Mouse (Mus musculus) heart, embryonic 16.5 days (tissue): ENCODE results near the gene Agl. TPM values are rescaled to one million over a fixed set of nuclear protein-coding genes. Genes with fewer than 3 reads are reported as not detected.

Experiments used
- ATAC-seq: fragments of 200-750 bp; cut with Nextera tagmentation; replicated peaks from 2 replicates; pipeline ENCODE4 v1.8.0; 2017; ENCODE audit warnings: moderate number of reproducible peaks; ENCODE audit not compliant: insufficient read depth, low FRiP score; ENCODE audit errors: extremely low read depth
- H3K27ac ChIP-seq: fragments of 300-500 bp; sonication (generic); 2 replicates; pipeline ENCODE4 v1.5.1; 2014; ENCODE audit warnings: mild to moderate bottlenecking, low read length, control low read depth, moderate library complexity
- H3K27me3 ChIP-seq: fragments of 300-500 bp; sonication (generic); 2 replicates; pipeline ENCODE4 v1.6.1; 2014; ENCODE audit warnings: low read length, mixed read lengths; ENCODE audit not compliant: control insufficient read depth, insufficient read depth
- H3K36me3 ChIP-seq: fragments of 300-500 bp; sonication (generic); 2 replicates; pipeline ENCODE4 v1.6.1; 2014; ENCODE audit not compliant: control insufficient read depth, insufficient read depth
- H3K4me1 ChIP-seq: fragments of 300-500 bp; sonication (generic); 2 replicates; pipeline ENCODE4 v1.6.1; 2014; ENCODE audit warnings: low read length, mixed read lengths; ENCODE audit not compliant: control insufficient read depth, insufficient read depth
- H3K4me2 ChIP-seq: fragments of 300-500 bp; sonication (generic); 2 replicates; pipeline ENCODE4 v1.6.1; 2014; ENCODE audit warnings: low read depth, mild to moderate bottlenecking, control low read depth, low read length
- H3K4me3 ChIP-seq: fragments of 300-500 bp; sonication (generic); 2 replicates; pipeline ENCODE4 v1.5.1; 2014; ENCODE audit warnings: mild to moderate bottlenecking, control low read depth, low read length
- H3K9ac ChIP-seq: fragments of 300-500 bp; sonication (generic); 2 replicates; pipeline ENCODE4 v1.6.1; 2014; ENCODE audit warnings: low read length, control low read depth
- H3K9me3 ChIP-seq: fragments of 300-500 bp; sonication (generic); replicated peaks from 2 replicates; pipeline ENCODE4 v1.6.1; 2016; ENCODE audit warnings: low read length; ENCODE audit not compliant: control insufficient read depth
- WGBS: fragments of 180-500 bp; shearing (Covaris S2); extraction: QIAGEN DNeasy Blood & Tissue Kit; methylation state at CpG from one replicate; pipeline ENCODE4 v1.1.7; 2014; 5-methylcytosine and 5-hydroxymethylcytosine counted together
- polyA plus RNA-seq: library from polyadenylated mRNA; unstranded; fragments of >200 nt; fragmentation: Nextera tagmentation; extraction: Ambion mirVana; gene quantifications from 2 replicates; pipeline ENCODE4 v1.2.1, GENCODE M21; 2015

Agl gene
- polyA plus RNA-seq, 1 experiment from 2014 or later: 155 TPM

- no peaks in the 10 kb centered on the region for H3K9me3 ChIP-seq
- no peak for ATAC-seq
- H3K27ac ChIP-seq: no peak overlapping the region
- H3K4me2 ChIP-seq: no peak overlapping the region
- no peaks in the 10 kb centered on the region for H3K27me3 ChIP-seq
- peaks cover 4% of the 10 kb centered on the region for H3K4me1 ChIP-seq
- 79% methylated on average over 23 of the region's 23 CpGs for WGBS
- H3K36me3 ChIP-seq: no peaks in the 10 kb centered on the region
- no peak overlapping the region for H3K9ac ChIP-seq
- H3K4me3 ChIP-seq: no peak overlapping the region
Measured at GRCm38 (mm10) chr3:116836681-116837475, 28.9 kb upstream of the Agl start.

GRCm38 (mm10) chr3:116835770-116836680 is 28.1 kb upstream of the Agl start:
- Histone ChIP-seq H3K27me3 (no peaks in the 10 kb centered on the region), H3K27ac (peak overlapping the region; percentile 59), H3K4me3 (peak overlapping the region; percentile 52), H3K4me1 (peaks cover 4% of the 10 kb centered on the region), H3K4me2 (peak overlapping the region; percentile 90), H3K9ac (peak overlapping the region; percentile 73), H3K36me3 (no peaks in the 10 kb centered on the region), H3K9me3 (no peaks in the 10 kb centered on the region)
- whole genome bisulfite sequencing: 20% methylated on average over 21 of the region's 21 CpGs
- ATAC-seq: peak; percentile 78

- Histone ChIP-seq H3K27ac (no peak overlapping the region; the same call in 1 of the 2 replicates), H3K4me1 (peaks cover 4% of the 10 kb centered on the region), H3K4me2 (peak overlapping the region; percentile 90), H3K9me3 (no peaks in the 10 kb centered on the region), H3K36me3 (no peaks in the 10 kb centered on the region), H3K4me3 (peak overlapping the region; percentile 52), H3K27me3 (no peaks in the 10 kb centered on the region), H3K9ac (peak overlapping the region; percentile 73)
- WGBS: 67% methylated on average over 4 of the region's 4 CpGs
- no peak for ATAC-seq
Measured at GRCm38 (mm10) chr3:116835350-116835749, 27.4 kb upstream of the Agl start.

- no peak overlapping the region for H3K4me2 ChIP-seq
- H3K4me3 ChIP-seq: no peak overlapping the region
- no peaks in the 10 kb centered on the region for H3K36me3 ChIP-seq
- H3K4me1 ChIP-seq: peaks cover 4% of the 10 kb centered on the region
- H3K27me3 ChIP-seq: no peaks in the 10 kb centered on the region
- 92% methylated on average over 6 of the region's 6 CpGs for WGBS
- no peaks in the 10 kb centered on the region for H3K9me3 ChIP-seq
- H3K9ac ChIP-seq: no peak overlapping the region
- H3K27ac ChIP-seq: no peak overlapping the region
- ATAC-seq: no peak
Measured at GRCm38 (mm10) chr3:116834241-116834640, 26.3 kb upstream of the Agl start.

GRCm38 (mm10) chr3:116833491-116833890 is 25.5 kb upstream of the Agl start:
- no peaks in the 10 kb centered on the region for H3K27me3 ChIP-seq
- H3K4me3 ChIP-seq: no peak overlapping the region
- H3K9ac ChIP-seq: no peak overlapping the region
- no peaks in the 10 kb centered on the region for H3K36me3 ChIP-seq
- 80% methylated on average over 4 of the region's 4 CpGs for WGBS
- peak overlapping the region; percentile 6; the same call in 1 of the 2 replicates for H3K27ac ChIP-seq
- H3K4me1 ChIP-seq: peaks cover 4% of the 10 kb centered on the region
- no peaks in the 10 kb centered on the region for H3K9me3 ChIP-seq
- no peak for ATAC-seq
- no peak overlapping the region for H3K4me2 ChIP-seq

GRCm38 (mm10) chr3:116832526-116833310 is 24.8 kb upstream of the Agl start:
- ATAC-seq: peak; percentile 64
- Histone ChIP-seq H3K9me3 (no peaks in the 10 kb centered on the region), H3K27ac (peak overlapping the region; percentile 47), H3K4me1 (peaks cover 4% of the 10 kb centered on the region), H3K4me2 (peak overlapping the region; percentile 10; the same call in 1 of the 2 replicates), H3K36me3 (no peaks in the 10 kb centered on the region), H3K9ac (no peak overlapping the region), H3K27me3 (no peaks in the 10 kb centered on the region), H3K4me3 (no peak overlapping the region)
- WGBS: 50% methylated on average over 7 of the region's 7 CpGs

- H3K4me3 ChIP-seq: no peak overlapping the region
- no peaks in the 10 kb centered on the region for H3K36me3 ChIP-seq
- no peak overlapping the region; the same call in 1 of the 2 replicates for H3K27ac ChIP-seq
- WGBS: 52% methylated on average over 5 of the region's 5 CpGs
- ATAC-seq: no peak
- no peaks in the 10 kb centered on the region for H3K9me3 ChIP-seq
- peaks cover 4% of the 10 kb centered on the region for H3K4me1 ChIP-seq
- H3K9ac ChIP-seq: no peak overlapping the region
- H3K4me2 ChIP-seq: no peak overlapping the region
- no peaks in the 10 kb centered on the region for H3K27me3 ChIP-seq
Measured at GRCm38 (mm10) chr3:116831324-116831723, 23.4 kb upstream of the Agl start.

GRCm38 (mm10) chr3:116829274-116829920 is 21.4 kb upstream of the Agl start:
- H3K27ac ChIP-seq: no peak overlapping the region
- H3K4me3 ChIP-seq: no peak overlapping the region
- 82% methylated on average over 10 of the region's 10 CpGs for WGBS
- H3K27me3 ChIP-seq: no peaks in the 10 kb centered on the region
- H3K4me2 ChIP-seq: no peak overlapping the region
- H3K9me3 ChIP-seq: no peaks in the 10 kb centered on the region
- no peaks in the 10 kb centered on the region for H3K36me3 ChIP-seq
- ATAC-seq: no peak
- H3K4me1 ChIP-seq: peaks cover 4% of the 10 kb centered on the region
- H3K9ac ChIP-seq: no peak overlapping the region
